18 mouse cellular contexts compared by ENCODE assay signal in genomic region chrX:105937736-105938135, GRCm38 (mm10).
"Had no signal": no experiment of that assay in that cellular context is flagged by ENCODE, and none has a peak within 500 bp of the region (broad histone marks: within the 10 kb centered on the region; RNA-seq: fewer than 3 reads in every experiment).

No protein-coding gene starts in this region.

- H3K27me3 ChIP-seq: midbrain, embryonic 12.5 days; neural tube, embryonic 13.5 days; neural tube, embryonic 15.5 days had no signal

- DNase-seq: lung, embryonic 14.5 days; lung, postnatal 10 days; lung, postnatal 4 days; midbrain, embryonic 14.5 days; retina, postnatal 1 day; right cerebral cortex, adult 18-20 months; right cerebral cortex, postnatal 25 days; right cerebral cortex, postnatal 4 days; spleen, adult 18-20 months; thymus, adult 18-20 months; thymus, postnatal 14 days; thymus, postnatal 36 days had no signal

- H3K27ac ChIP-seq: midbrain, embryonic 10.5 days; midbrain, embryonic 12.5 days; neural tube, embryonic 13.5 days; neural tube, embryonic 15.5 days had no signal

- H3K9ac ChIP-seq: lung, embryonic 14.5 days; midbrain, embryonic 12.5 days; neural tube, embryonic 13.5 days; neural tube, embryonic 15.5 days had no signal

- H3K36me3 ChIP-seq: midbrain, embryonic 10.5 days; midbrain, embryonic 12.5 days; neural tube, embryonic 13.5 days; neural tube, embryonic 15.5 days had no signal

- H3K4me3 ChIP-seq: midbrain, embryonic 10.5 days; midbrain, embryonic 12.5 days; myocyte; neural tube, embryonic 13.5 days; neural tube, embryonic 15.5 days had no signal

- H3K9me3 ChIP-seq: midbrain, embryonic 10.5 days; midbrain, embryonic 12.5 days; neural tube, embryonic 13.5 days; neural tube, embryonic 15.5 days had no signal

- H3K4me1 ChIP-seq: midbrain, embryonic 10.5 days; midbrain, embryonic 12.5 days; neural tube, embryonic 13.5 days; neural tube, embryonic 15.5 days had no signal

- ATAC-seq: midbrain, embryonic 16.5 days had no signal
